Mouse (Mus musculus) c-Kit-positive CD71-positive TER-119-positive erythroid progenitor cells, embryonic 14.5 days (primary cell): ENCODE measurements around the gene Snrnp200.
"Not testable (repeated sequence)": the region's sequence is repeated elsewhere in the genome, so short reads cannot be mapped to it uniquely, and the experiment has no call there.

Experiments
- DNase-seq: peaks from one replicate; pipeline ENCODE4 v3.0.0-alpha.2; 2013; ENCODE audit warnings: low spot score

Snrnp200 gene

DNA sequence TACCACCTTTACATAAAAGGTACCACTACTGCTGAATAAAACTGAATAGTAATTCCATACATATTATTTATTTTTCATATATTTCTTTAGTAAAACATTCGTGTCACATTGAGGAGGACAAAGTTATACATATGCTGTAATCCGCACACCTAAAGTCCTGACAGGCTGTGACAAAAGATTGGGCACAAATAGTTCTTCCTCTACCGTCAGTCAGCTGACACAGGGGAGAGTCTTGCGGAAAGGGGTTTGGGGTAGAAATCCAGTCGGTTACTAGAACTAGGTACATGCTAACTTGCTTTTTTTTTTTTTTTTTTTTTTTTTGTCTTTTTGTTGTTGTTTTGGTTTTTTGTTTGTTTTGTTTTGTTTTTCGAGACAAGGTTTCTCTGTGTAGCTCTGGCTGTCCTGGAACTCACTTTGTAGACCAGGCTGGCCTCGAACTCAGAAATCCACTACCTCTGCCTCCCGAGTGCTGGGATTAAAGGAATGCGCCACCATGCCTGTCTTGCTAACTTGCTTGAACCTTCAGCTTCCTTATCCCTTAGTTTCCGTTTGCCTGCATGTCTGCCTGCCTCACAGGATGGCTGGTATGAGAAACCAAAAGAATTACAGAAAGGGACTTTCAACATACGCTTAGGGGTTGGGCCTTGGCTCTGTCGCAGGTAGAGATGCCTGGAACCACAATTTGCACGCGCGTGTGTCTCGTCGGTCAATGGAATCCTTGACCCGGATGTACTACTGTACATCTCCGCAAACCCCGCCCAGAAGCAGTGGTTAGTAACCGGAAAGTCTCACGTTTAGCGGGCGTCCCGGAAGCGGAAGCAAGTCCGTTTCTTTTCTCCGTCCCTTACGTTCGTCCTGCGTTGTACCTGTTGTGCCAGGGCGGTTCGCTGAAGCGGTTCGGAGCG lies at the start of gene Snrnp200, which contains the start of gene 1810024B03Rik:
Snrnp200 (plus strand) TSS at position 840 of the 905 bp plus-strand sequence.
1810024B03Rik (minus strand) TSS at position 734 of the 905 bp plus-strand sequence.
- DNase-seq: peak; percentile 95

DNA sequence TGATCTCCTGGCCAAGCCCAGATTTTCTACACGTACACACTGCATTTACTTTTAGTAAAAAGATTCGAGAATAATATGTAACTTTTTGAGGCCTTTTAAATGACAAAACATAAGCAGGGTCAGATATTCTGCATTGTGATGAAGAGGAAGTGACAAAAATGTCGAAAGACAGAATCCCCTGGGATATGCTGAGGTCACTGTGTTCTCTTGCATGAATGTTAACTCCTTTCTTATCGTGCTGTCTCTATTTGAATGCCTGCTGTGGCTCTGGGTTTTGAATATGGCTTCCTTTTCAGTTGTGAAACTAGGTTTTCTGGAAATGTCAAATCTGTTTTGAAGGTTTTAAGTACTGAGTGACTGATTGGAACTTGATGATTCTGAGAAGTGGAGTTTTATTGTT lies 42.5 kb upstream of the Snrnp200 start:
- no peak for DNase-seq

GRCm38 (mm10) chr2:127166261-127166660 lies 41.9 kb upstream of the Snrnp200 start:
- peak; percentile 26 for DNase-seq

DNA sequence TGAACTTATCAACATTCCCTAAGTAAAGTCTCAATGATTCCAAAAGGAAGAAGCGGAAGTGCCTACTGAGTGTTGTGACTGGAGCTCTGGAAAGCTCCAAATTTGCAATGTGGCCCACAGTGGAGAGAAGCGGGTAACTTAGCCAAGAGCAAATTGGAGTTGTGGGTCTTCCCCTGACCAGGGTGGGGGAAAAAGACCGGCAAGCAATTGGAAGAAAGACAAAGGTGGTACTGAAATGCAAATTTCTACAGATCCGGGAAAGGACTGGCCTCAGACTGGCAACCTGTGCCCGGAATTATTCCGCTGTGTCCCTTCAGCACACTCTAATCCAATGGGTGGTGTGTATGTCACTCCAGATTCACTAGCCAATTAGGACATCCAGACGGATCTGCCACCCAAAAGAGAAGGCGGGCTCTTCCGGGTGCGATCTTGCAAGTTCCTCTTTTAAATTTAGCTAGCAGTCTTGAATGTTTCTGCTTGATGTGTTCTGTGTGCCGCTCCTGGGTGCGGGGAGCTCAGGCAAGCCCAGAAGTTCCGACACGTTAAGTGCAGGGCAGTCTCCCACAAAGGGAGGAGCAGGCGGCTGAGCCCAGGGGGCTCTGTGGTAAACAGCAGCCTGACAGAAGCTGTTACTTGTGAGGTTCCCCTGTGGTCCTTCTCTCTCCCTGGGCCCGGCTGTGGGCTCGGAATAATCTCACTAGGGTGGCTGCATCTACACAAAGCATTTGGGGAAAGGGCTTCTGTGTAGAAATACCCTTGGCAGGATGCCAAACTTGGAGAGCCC lies 25.4 kb upstream of the Snrnp200 start:
- peak; percentile 79 for DNase-seq

DNA sequence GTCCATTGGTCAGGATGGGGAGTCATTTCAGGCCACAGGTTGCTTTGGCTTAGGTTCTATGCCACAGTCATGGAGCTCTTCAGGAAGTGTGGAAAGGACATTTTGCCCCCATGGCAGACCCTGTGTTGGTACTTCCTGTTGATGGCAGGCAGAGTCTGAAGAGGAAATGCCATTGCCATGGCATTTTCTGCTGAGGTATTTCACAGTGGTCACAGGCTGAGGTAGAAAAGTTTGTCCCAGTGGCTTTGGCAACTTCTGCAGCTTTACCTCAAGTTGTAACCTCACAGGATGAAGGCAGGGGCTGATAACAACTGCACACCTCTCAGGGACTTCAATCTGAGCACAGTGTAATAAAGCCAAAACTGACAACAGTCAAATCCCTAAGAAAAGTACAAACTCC lies 18.6 kb upstream of the Snrnp200 start:
- DNase-seq: no peak

- peak; percentile 65 for DNase-seq
Measured at GRCm38 (mm10) chr2:127204932-127205331, 3.3 kb upstream of the Snrnp200 start.

DNA sequence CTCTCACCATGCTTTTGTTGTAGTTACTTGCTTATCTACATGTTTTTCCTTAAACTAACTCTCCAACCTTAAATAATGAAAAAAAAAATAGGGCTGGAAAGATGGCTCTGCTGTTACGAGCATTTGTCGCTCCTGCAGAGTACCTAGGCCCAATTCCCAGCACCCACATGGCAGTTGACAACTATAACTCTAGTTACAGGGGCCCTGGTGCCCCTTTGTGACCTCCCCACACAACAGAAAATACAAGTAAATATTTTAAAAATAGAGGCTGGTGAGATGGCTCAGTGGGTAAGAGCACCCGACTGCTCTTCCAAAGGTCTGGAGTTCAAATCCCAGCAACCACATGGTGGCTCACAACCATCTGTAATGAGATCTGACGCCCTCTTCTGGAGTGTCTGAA lies 2.2 kb upstream of the Snrnp200 start:
- not testable (repeated sequence) for DNase-seq

GRCm38 (mm10) chr2:127206916-127207315 lies 1.3 kb upstream of the Snrnp200 start:
- peak; percentile 14 for DNase-seq

GRCm38 (mm10) chr2:127208452-127208769 lies 225 bp downstream of the Snrnp200 start:
- DNase-seq: no peak

GRCm38 (mm10) chr2:127210701-127211100 lies 2.5 kb downstream of the Snrnp200 start:
- DNase-seq: no peak

DNA sequence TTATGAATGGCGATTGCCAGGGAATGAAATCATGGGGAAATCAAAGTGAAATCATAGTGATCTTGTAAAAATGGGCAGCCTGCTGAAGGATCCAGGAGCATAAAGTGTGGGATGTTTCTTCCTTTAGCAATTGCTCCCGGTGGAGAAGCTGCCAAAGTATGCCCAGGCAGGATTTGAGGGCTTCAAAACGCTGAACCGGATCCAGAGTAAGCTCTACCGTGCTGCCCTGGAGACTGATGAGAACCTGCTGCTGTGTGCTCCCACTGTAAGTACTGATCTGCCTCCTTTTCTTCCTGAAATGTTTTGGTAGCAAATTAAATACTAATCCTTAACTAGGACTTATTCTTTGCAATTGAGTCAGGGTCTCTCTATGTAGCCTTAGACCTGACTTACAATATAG lies 9.6 kb downstream of the Snrnp200 start:
- no peak for DNase-seq

- no peak for DNase-seq
Measured at GRCm38 (mm10) chr2:127225261-127225660, 17.1 kb downstream of the Snrnp200 start.

DNA sequence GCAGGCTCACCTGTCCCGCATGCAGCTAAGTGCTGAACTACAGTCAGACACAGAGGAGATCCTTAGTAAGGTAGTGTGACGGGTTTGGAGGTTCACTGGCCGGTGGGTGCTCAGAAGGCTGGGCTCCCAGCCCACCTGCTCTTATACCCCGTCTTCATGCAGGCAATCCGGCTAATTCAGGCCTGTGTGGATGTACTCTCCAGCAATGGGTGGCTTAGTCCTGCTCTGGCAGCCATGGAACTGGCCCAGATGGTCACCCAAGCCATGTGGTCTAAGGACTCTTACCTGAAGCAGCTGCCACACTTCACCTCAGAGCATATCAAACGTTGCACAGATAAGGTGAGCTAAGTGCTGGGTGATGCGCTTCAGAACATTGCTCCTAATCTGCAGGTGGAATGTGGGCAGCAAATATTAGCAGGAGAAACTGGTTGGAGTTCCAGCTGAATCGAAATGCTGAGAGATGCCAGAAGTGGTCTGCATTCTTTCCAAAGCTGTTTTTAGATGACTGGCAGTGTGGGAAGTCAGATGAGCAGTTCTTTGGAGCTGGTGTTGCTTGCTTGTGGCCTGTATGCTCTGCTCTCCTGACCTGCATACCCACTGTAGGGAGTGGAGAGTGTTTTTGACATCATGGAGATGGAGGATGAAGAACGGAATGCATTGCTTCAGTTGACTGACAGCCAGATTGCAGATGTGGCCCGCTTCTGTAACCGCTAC lies 29.9 kb downstream of the Snrnp200 start:
- DNase-seq: no peak

DNA sequence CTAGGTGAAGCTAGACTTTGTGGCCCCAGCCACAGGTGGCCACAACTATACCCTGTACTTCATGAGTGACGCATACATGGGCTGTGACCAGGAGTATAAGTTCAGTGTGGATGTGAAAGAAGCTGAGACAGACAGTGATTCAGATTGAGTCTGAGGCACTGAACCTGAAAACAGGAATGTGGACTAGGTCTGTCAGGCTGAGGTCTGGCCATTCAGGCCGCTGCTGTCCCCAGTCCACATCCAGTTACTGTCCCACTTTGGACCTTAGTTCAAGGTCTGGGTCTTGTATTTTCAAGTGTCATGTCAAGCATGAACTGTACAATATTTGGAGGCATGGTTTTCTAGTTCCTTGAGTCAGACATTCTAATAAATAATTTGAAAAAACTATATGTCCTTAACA lies 31.9 kb downstream of the Snrnp200 start:
- DNase-seq: no peak

DNA sequence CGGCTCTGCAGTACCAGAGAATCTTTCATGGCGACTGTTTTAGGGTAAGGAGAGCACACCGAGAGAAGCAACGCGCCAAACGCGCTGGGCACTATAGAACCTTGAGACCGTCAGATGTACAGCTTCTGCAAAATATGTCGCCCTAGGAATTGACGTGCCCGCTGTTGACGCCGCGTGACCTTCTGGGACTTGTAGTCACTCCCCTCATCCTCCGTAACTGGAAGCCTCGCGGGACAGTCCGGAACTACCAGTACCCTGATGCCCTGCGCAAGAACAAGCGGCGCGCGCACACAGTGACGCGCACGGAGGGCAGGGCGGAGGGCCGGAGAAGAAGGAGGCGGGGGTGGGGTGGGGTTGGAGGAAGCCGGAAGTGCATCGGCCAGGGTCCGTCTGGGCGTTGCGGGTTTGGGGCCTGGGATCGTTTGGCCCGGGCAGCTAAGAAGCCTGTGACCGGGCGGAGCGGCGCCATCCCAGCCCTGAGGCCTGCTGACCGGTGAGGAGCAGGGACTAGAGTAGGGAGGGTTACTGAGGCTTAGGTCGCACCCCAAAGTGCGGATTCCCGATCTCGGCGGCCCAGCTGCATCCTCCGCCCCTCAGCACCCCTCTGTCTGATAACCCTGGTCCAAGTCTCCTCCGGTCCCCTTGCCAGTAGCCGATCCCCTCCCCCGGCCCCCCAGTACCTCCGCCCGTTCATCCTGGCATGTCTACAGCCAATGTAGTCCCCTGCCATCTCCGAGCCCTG lies 39.6 kb downstream of the Snrnp200 start, which contains the start of the genes Ciao1 and Tmem127:
Ciao1 (minus strand) TSS at position 225 of the 742 bp plus-strand sequence.
Tmem127 (plus strand) TSS at position 317 of the 742 bp plus-strand sequence.
- DNase-seq: peak; percentile 98

- peak; percentile 61 for DNase-seq
Measured at GRCm38 (mm10) chr2:127248334-127249004, 40.3 kb downstream of the Snrnp200 start.

DNA sequence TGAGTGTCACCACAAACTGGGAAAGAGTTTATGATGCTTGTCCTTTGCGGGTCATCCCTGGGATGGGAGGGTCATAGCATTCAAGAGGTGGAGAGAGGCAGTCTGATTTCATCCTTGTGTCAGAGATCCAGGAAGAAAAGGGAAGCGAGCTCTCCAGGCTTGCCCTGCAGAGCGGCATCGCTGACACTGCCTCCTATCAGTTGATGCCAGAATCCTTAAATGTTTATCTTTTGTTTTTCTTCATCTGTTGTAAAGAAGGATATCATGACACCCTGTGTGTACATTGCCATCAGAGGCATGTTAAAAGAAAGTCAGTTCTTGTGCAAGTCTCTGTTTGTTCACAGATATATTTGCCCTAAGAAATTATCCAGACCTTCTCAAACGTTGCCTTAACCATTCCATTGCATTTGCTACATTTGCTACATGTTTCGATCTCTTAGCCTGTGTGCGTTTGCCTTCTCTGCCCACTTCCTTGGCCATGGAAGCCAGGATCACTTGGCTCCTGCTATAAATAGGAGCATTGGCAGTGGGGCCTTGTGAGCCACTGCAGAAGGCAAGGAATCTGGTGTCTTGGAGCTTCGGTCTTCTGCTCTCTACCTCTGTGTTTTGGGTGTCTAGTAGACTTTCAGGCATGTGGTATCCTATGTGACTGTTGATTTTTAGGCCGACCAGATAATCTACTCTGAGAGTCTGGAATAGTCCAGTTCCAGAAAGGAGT lies 42.3 kb downstream of the Snrnp200 start:
- DNase-seq: no peak

- no peak for DNase-seq
Measured at GRCm38 (mm10) chr2:127251457-127251856, 43.3 kb downstream of the Snrnp200 start.

GRCm38 (mm10) chr2:127251880-127252527 lies 43.8 kb downstream of the Snrnp200 start:
- DNase-seq: no peak

DNA sequence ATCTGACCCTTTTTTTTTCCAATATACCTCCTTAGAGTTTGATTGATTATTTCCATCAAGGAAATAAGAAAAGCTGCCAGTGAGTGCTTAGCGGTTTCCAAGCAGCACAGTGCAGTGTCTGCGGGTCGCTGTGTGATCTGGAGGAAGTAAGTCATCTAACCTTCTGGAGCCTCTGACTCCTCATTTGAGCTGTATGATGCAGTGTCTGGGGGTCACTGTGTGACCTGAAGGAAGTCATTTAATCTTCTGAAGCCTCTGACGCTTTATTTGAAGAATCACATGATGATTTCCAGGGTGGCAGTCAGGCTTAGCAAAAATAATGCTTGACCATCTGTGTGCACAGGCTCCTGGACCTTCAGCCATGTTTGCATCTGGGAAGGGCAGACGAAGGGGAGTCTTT lies 44.6 kb downstream of the Snrnp200 start:
- no peak for DNase-seq
